Mouse (Mus musculus): ENCODE data around the gene Me1.
A peak's percentile ranks its signal among the peaks of the same experiment; 100 is the strongest.

The Me1 gene

GRCm38 (mm10) chr9:86695818-86696261 lies at the start of gene Me1:
Gene Me1, minus strand, starts transcription at chr9:86695953.
- peak; percentile 30 to 53 for DNase-seq (ENCODE audit: low spot score in 2 of 2)

GRCm38 (mm10) chr9:86744041-86744440 lies 48.3 kb upstream of the Me1 start:
- no peak for DNase-seq (ENCODE audit: low spot score in 2 of 2)

GRCm38 (mm10) chr9:86742959-86743911 lies 47.5 kb upstream of the Me1 start, which contains the start of gene Prss35:
Gene Prss35, plus strand, starts transcription at chr9:86743649.
- no peak for DNase-seq (ENCODE audit: low spot score in 2 of 2)

GRCm38 (mm10) chr9:86739971-86740370 lies 44.2 kb upstream of the Me1 start:
- DNase-seq (ENCODE audit: low spot score in 2 of 2) = no peak

- DNase-seq (ENCODE audit: low spot score in 2 of 2) = no peak
Measured at GRCm38 (mm10) chr9:86738801-86739200, 43.0 kb upstream of the Me1 start.

- no peak for DNase-seq (ENCODE audit: low spot score in 2 of 2)
Measured at GRCm38 (mm10) chr9:86738067-86738466, 42.3 kb upstream of the Me1 start.

- no peak for DNase-seq (ENCODE audit: low spot score in 2 of 2)
Measured at GRCm38 (mm10) chr9:86736991-86737390, 41.2 kb upstream of the Me1 start.

- DNase-seq (ENCODE audit: low spot score in 2 of 2) = no peak
Measured at GRCm38 (mm10) chr9:86734795-86735194, 39.0 kb upstream of the Me1 start.

- DNase-seq (ENCODE audit: low spot score in 2 of 2) = no peak
Measured at GRCm38 (mm10) chr9:86734357-86734756, 38.6 kb upstream of the Me1 start.

- no peak for DNase-seq (ENCODE audit: low spot score in 2 of 2)
Measured at GRCm38 (mm10) chr9:86729811-86730210, 34.1 kb upstream of the Me1 start.

- DNase-seq (ENCODE audit: low spot score in 2 of 2) = no peak
Measured at GRCm38 (mm10) chr9:86729084-86729483, 33.3 kb upstream of the Me1 start.

- peak in 1 of 2 experiments; percentile 3 for DNase-seq (ENCODE audit: low spot score in 2 of 2)
Measured at GRCm38 (mm10) chr9:86728214-86728814, 32.6 kb upstream of the Me1 start.

GRCm38 (mm10) chr9:86726381-86726720 lies 30.6 kb upstream of the Me1 start:
- no peak for DNase-seq (ENCODE audit: low spot score in 2 of 2)

- no peak for DNase-seq (ENCODE audit: low spot score in 2 of 2)
Measured at GRCm38 (mm10) chr9:86725604-86726380, 30.0 kb upstream of the Me1 start.

GRCm38 (mm10) chr9:86725066-86725465 lies 29.3 kb upstream of the Me1 start:
- DNase-seq (ENCODE audit: low spot score in 2 of 2) = no peak

- DNase-seq (ENCODE audit: low spot score in 2 of 2) = no peak
Measured at GRCm38 (mm10) chr9:86720794-86721193, 25.0 kb upstream of the Me1 start.

- DNase-seq (ENCODE audit: low spot score in 2 of 2) = no peak
Measured at GRCm38 (mm10) chr9:86720227-86720626, 24.5 kb upstream of the Me1 start.

- no peak for DNase-seq (ENCODE audit: low spot score in 2 of 2)
Measured at GRCm38 (mm10) chr9:86717119-86717518, 21.4 kb upstream of the Me1 start.

- no peak for DNase-seq (ENCODE audit: low spot score in 2 of 2)
Measured at GRCm38 (mm10) chr9:86716540-86716939, 20.8 kb upstream of the Me1 start.

- no peak for DNase-seq (ENCODE audit: low spot score in 2 of 2)
Measured at GRCm38 (mm10) chr9:86714089-86714488, 18.3 kb upstream of the Me1 start.

- no peak for DNase-seq (ENCODE audit: low spot score in 2 of 2)
Measured at GRCm38 (mm10) chr9:86712648-86713047, 16.9 kb upstream of the Me1 start.

- no peak for DNase-seq (ENCODE audit: low spot score in 2 of 2)
Measured at GRCm38 (mm10) chr9:86710091-86710634, 14.4 kb upstream of the Me1 start.

Data from heart, adult 9 months (tissue).